Mouse (Mus musculus) WW6 (cell line): ENCODE data around the gene Plagl2.

Experiments
- DNase-seq: peaks from one replicate; pipeline ENCODE4 v3.0.0-alpha.2; 2013; ENCODE audit warnings: low read depth, low spot score

Plagl2 gene

GRCm38 (mm10) chr2:153239021-153239859 lies 2.0 kb downstream of the Plagl2 start:
- DNase-seq, result no peak

- DNase-seq, result no peak
These were observed 2.8 kb downstream of the Plagl2 start for GRCm38 (mm10) chr2:153238406-153238805.

- DNase-seq, result no peak
These were observed 3.3 kb downstream of the Plagl2 start for GRCm38 (mm10) chr2:153237891-153238290.

- no peak for DNase-seq
These were observed 4.0 kb downstream of the Plagl2 start for GRCm38 (mm10) chr2:153237193-153237592.

DNA sequence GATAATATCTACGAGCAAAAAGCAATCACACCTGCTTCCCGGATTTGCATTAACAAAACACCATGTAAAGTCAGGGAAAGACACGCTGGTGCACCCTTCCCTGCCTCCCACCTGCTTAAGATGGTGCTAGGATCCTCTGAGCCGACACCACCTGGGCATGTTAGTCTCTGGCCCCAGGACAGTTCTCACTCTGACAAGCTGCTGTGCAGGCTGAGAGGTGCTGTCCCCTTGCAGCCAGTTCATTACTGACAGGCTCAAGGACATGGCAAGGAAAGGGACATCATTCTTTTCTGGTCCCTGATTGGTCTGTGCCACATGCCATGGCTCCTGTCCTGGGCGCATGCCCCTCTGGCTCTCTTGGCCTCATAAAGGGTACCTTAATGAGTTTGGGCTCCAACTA lies 12.7 kb downstream of the Plagl2 start:
- no peak for DNase-seq

- no peak for DNase-seq
These were observed 13.3 kb downstream of the Plagl2 start for GRCm38 (mm10) chr2:153227959-153228358.

GRCm38 (mm10) chr2:153225595-153225953 lies 15.7 kb downstream of the Plagl2 start:
- no peak for DNase-seq

- DNase-seq, result peak; percentile 38
These were observed 16.2 kb downstream of the Plagl2 start, which contains the start of gene Tspyl3 for GRCm38 (mm10) chr2:153224946-153225594. TSS of gene Tspyl3 (minus strand) at chr2:153225441.

DNA sequence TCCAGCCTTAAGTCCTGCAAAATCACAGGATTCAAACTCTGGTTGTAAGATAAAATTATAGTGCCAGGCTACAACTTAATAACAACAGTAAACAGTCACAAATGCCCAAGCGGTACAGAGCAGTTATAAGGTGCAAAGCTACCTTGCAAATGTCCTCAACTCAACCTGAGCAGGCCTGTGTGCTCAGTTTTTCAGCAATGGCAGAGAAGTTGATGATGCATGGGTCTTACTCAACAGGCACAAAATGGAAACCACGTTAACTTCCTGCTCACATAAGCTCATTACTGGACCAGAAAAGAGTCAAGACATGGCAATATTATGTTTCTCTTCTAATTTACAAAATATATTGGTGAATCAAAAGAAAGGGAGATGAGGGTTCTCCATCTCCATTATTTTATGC lies 18.7 kb downstream of the Plagl2 start:
- DNase-seq, result no peak

- no peak for DNase-seq
These were observed 19.1 kb downstream of the Plagl2 start for GRCm38 (mm10) chr2:153222130-153222529.

DNA sequence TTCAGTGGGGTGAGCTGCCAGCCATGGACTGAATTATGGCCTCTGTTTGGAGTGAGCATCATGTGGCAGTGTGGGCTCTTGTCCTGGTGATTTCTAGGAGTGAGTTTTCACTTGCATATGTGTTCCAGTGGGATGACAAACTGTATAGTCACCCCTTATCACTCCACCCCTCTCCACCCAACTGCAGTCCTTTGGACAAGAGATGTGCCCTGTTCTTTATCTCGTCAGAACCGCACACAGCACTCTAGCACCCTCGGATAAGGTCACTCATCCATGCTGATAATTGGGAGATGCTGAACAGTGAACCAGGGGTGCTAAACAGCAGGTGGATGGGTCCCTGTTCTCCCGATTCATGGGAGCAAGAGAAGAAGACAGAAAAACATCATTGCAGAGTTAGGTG lies 19.6 kb downstream of the Plagl2 start:
- no peak for DNase-seq

DNA sequence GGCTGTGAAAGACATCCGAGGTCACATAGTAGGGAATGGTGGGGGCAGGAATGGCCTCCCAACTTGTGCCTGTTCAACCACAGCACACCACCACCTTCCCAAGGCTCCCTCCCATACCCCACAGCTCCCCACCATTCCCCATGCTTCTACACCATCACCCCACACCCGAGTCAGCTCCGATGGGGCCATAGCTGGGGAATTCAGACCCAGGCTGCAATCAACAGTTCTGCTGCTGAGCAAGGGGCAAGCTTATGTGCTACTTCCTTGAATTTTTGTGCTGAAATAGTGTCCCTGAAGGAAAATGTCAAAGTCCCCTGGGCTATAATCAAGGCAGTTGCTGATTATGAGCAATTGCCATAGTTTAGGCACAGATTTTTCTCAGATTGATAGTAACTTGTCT lies 22.7 kb downstream of the Plagl2 start:
- no peak for DNase-seq

GRCm38 (mm10) chr2:153217826-153218340 lies 23.3 kb downstream of the Plagl2 start:
- no peak for DNase-seq

DNA sequence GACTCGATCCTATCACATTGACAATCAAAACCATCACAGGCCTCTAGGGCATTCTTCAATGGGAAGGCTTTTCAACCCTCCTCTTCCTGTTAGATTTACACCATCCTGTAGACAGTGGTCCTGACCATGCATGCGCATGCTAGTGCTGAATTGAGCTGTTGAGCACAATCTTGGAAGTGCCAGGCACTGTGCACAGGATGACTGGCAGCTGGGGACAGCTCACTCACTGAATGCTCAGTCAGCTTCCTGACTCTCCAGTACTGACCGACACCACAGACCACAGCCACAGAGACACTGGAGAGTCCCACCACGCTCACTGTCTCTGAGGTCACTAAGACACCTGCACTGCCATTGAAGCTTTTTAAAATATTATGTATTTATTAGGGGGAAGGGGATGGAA lies 25.8 kb downstream of the Plagl2 start:
- DNase-seq, result no peak

GRCm38 (mm10) chr2:153214771-153215259 lies 26.4 kb downstream of the Plagl2 start:
- DNase-seq, result no peak

DNA sequence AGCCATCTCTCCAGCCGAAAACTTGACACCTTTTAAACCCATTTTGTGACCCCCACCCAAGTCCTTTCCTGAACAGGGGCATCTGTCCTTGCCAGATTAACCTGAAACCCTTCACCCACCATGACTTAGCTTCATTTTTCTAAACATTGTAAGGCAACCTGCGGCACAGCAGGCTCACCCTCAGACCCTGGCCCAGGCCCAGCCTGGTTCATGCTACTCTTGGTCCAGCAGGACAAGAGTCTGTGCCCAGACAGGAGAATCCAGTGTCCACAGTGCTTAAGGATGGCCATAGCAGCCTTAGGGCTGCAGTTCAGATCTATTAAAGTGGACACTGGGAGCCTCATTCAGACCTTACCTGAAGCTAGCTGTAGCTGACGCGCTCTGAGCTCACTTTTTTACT lies 27.9 kb downstream of the Plagl2 start:
- no peak for DNase-seq

GRCm38 (mm10) chr2:153211451-153211850 lies 29.8 kb downstream of the Plagl2 start:
- no peak for DNase-seq

DNA sequence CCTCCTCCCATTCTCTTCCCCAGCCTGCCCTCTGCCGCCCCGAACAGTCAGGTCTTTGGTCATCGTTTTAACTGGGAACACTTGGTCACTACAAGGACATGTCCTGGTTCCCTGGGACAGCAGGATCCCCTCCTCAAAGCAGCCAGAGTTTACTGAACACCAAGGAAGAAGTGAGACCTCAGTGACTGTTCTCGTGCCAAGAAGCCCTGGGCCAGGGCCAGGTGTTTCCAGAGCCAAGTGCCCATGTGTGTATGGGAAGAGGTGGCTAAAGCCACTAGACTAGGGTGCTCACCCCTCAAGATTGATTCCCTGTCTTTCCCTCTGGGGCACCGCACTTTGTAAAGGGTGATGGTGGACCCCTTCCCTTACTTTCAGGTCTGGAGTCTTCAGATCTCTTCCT lies 31.9 kb downstream of the Plagl2 start:
- DNase-seq, result no peak

DNA sequence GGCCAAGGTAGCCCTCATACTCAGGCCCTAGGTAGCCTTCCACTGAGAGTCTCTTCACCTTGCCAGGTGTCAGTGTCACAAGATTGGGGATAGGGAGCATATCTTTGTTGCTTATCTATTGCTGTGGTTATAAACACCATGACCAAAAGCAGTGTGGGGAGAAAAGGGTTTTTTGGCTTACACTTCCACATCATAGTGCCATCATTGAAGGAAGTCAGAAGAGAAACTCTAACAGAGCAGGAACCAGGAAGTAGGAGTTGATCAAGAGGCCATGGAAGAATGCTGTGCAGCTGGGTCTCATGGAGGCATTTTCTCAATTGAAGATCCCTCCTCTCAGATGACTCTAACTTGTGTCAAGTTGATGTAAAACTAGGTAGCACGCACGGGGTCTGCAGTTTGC lies 33.1 kb downstream of the Plagl2 start:
- no peak for DNase-seq

DNA sequence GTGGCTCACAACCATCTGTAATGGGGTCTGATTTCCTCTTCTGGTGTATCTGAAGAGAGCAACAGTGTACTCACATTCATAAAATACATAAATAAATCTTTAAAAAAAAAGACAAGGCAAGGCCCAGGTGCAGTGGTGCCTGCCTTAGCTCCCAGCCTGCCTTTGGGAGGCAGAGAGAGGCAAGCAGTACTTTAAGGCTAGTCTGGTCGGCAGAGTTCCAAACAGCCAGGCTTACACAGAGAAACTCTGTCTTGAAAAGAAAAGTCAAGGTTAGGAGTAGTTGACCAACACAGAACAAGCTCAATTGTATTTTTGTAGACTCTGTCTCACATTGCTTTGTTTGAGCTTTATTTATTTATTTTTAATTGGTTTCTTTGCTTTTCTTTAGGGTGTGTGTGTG lies 38.5 kb downstream of the Plagl2 start:
- DNase-seq, result no peak

GRCm38 (mm10) chr2:153199114-153199513 lies 42.1 kb downstream of the Plagl2 start:
- DNase-seq, result no peak

- no peak for DNase-seq
These were observed 42.7 kb downstream of the Plagl2 start for GRCm38 (mm10) chr2:153198485-153198884.

- no peak for DNase-seq
These were observed 47.0 kb downstream of the Plagl2 start for GRCm38 (mm10) chr2:153194255-153194654.
